Mouse (Mus musculus) testis, adult 2 months (tissue): ENCODE measurements around the gene Mypn. TPM values are rescaled to one million over a fixed set of nuclear protein-coding genes. Genes with fewer than 3 reads are reported as not detected.
A peak's percentile ranks its signal among the peaks of the same experiment; 100 is the strongest.

Experiments used
- H3K27ac ChIP-seq: fragments of 200-500 bp; 2 replicates; pipeline ENCODE4 v1.5.1; 2012; ENCODE audit warnings: low read depth, low read length; ENCODE audit not compliant: control insufficient read depth, insufficient read depth
- H3K27me3 ChIP-seq: fragments of 200-500 bp; 2 replicates; pipeline ENCODE4 v1.6.1; 2012; ENCODE audit warnings: mild to moderate bottlenecking, low read length, moderate library complexity; ENCODE audit not compliant: control insufficient read depth, insufficient read depth
- H3K36me3 ChIP-seq: fragments of 200-500 bp; 2 replicates; pipeline ENCODE4 v1.6.1; 2012; ENCODE audit warnings: mild to moderate bottlenecking, low read length; ENCODE audit not compliant: control insufficient read depth, insufficient read depth
- H3K4me1 ChIP-seq: fragments of 200-500 bp; 2 replicates; pipeline ENCODE4 v1.6.1; 2012; ENCODE audit warnings: low read length; ENCODE audit not compliant: control insufficient read depth, insufficient read depth
- H3K4me3 ChIP-seq: fragments of 200-500 bp; 2 replicates; pipeline ENCODE4 v1.5.1; 2012; ENCODE audit warnings: low read depth, mild to moderate bottlenecking, low read length, moderate library complexity, mixed read lengths; ENCODE audit not compliant: control insufficient read depth
- CTCF ChIP-seq: fragments of 200-500 bp; IDR thresholded peaks from 2 replicates; pipeline ENCODE4 v1.5.1; 2012; ENCODE audit warnings: low read depth, mild to moderate bottlenecking, inconsistent platforms, low read length, moderate library complexity; ENCODE audit not compliant: control insufficient read depth, insufficient read depth, insufficient replicate concordance
- POLR2A ChIP-seq: fragments of 200-500 bp; IDR thresholded peaks from 2 replicates; pipeline ENCODE4 v1.6.1; 2012; ENCODE audit warnings: low read depth, mild to moderate bottlenecking, inconsistent platforms, low read length, moderate library complexity; ENCODE audit not compliant: control insufficient read depth
- polyA plus RNA-seq: library from polyadenylated mRNA; depleted of rRNA; stranded (reverse); fragments of >200 nt; gene quantifications from 2 replicates; pipeline ENCODE4 v1.2.3, GENCODE M21; 2012

The Mypn gene
- polyA plus RNA-seq, 1 experiment, result 3.2 TPM

DNA sequence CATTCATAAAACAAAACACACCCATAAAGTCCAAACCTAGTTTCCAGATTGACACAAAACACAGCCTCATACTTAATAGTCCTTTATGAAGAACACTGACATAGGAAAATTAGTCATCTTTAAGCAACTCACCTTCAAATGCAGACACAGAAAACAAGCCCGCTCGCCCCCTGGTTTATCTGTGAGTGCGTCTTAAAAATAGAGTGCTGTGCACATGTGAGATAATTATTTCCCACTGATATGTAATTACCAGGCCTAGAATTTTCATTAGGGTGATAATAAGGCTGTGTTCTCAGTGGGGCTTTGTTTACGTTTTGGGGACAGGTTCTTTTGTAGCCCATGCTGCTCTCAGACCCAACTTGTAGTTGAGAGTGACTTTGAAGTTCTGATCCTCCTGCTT lies 4.7 kb downstream of the Mypn start:
- H3K27me3 ChIP-seq, result no peaks in the 10 kb centered on the region
- TF ChIP-seq CTCF, result no peak
- TF ChIP-seq POLR2A, result no peak
- H3K36me3 ChIP-seq, result no peaks in the 10 kb centered on the region
- H3K4me1 ChIP-seq, result peaks cover 4% of the 10 kb centered on the region
- H3K4me3 ChIP-seq, result no peak overlapping the region
- no peak overlapping the region for H3K27ac ChIP-seq

DNA sequence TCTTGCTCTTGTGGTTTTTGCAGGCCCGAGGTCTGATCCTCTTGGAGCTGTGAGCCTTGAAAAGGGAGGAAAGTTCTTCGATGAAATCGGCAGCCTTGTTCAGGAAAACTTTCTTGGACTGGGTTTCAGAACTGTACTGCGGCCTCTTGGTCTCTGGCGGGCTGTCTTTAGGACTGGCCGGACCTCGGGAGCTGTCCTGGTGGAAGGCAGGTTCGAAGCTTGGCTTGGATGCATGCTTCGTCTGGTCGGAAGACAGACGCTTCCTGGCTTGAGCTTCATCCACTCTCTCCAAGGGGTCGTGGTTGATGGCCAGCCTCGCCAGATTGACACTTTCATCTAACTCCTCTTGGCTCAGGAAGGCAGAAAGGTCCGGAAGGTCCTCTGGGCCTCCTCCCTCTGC lies 11.0 kb downstream of the Mypn start:
- Histone ChIP-seq H3K4me3 (peak overlapping the region; percentile 53), H3K4me1 (peaks cover 4% of the 10 kb centered on the region; the same call in 1 of the 2 replicates), H3K27me3 (no peaks in the 10 kb centered on the region), H3K27ac (no peak overlapping the region), H3K36me3 (no peaks in the 10 kb centered on the region)
- TF ChIP-seq CTCF (no peak), POLR2A (no peak)

DNA sequence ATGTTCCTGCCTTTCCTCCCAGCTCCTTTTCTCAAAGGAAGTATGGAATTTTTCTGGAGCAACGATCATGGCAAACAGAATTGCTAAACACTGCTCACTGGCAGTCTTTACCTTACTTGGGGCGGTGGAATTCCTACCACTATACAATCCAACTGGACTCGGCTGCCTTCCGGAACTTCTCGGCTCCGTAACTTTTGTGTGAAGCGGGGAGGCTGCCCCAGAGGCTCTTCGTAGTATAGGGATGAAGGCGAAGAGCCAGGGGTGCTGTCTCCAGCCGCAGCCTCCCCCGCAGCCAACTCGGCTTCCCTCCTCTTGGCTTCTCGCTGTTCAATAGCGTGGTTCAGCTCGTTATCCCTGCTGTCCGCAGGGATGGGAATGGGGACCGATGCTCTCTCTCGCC lies 11.5 kb downstream of the Mypn start:
- Histone ChIP-seq H3K4me1 (peaks cover 4% of the 10 kb centered on the region; the same call in 1 of the 2 replicates), H3K4me3 (peak overlapping the region; percentile 53), H3K36me3 (no peaks in the 10 kb centered on the region), H3K27me3 (no peaks in the 10 kb centered on the region), H3K27ac (no peak overlapping the region)
- TF ChIP-seq CTCF (no peak), POLR2A (no peak)

DNA sequence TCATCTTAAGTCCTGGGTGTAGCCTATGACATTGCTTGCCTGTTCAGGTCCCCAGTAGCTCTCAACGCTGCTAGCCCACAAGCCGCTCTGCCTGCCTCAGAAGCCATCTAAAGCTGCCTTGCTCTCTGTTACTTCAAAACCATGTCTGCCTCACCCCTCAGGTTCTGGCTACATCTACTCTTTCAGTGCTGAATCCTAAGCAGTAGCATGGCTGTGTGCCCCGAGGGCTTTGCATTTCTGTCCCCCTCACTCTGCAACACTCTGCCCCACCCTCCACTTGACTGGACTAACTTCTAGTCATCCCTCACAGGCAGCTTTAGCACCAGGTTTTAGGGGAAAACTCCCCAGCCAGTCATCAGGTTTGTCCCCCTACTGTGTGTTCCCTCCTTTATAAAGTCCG lies 19.3 kb downstream of the Mypn start:
- H3K4me1 ChIP-seq, result no peaks in the 10 kb centered on the region
- H3K27ac ChIP-seq, result no peak overlapping the region
- H3K36me3 ChIP-seq, result no peaks in the 10 kb centered on the region
- H3K27me3 ChIP-seq, result no peaks in the 10 kb centered on the region
- no peak overlapping the region for H3K4me3 ChIP-seq
- no peak for TF ChIP-seq POLR2A
- no peak for TF ChIP-seq CTCF

DNA sequence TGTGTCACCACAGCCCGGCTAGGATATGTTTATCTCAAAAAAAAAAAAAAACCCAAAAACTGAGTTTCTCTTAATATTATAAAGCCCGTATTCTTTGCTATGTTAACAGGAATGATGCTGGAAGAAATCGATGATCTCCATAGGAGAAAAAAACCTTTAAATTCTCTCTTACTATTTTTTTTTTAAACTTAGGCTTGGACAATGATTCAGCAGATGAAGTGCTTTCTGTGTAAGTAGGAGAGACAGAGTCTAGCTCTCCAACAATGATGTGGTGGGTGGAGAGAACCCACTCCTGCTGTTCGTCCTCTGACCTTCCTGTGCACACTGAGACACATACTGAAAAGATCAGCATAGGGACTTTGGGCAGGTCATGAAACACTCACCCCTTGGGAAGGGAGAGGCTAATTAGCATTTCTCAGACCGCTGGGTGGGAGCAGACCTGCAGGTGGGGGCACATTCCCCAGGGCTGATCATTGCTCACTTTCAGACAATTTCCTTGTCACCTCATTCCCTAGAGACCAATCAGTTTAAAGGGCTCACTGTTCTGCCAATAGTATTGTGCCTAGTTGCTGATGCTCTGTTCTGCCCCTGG lies 21.5 kb downstream of the Mypn start:
- no peaks in the 10 kb centered on the region for H3K36me3 ChIP-seq
- no peak for TF ChIP-seq CTCF
- no peak for TF ChIP-seq POLR2A
- H3K4me1 ChIP-seq, result peaks cover 2% of the 10 kb centered on the region; the same call in 1 of the 2 replicates
- H3K27me3 ChIP-seq, result no peaks in the 10 kb centered on the region
- no peak overlapping the region for H3K27ac ChIP-seq
- no peak overlapping the region for H3K4me3 ChIP-seq

DNA sequence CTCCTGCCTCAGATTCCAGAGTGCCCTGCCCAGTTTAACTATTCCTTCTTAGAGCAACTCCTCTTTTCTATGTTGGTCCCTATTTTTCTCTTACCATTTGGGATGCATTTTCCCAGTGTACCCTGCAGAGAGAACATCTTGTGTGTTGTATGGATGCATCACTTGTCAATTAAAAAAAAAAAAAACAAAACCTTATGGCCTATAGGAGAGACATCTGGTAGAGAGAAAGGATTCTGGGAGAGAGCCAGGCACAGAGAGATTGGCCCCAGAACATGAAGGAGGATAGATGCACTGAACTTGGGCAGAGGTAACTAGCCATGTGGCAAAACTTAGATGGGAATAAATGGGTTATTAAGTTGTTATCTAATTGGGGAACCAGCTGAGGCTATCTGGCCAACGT lies 22.6 kb downstream of the Mypn start:
- H3K4me3 ChIP-seq, result no peak overlapping the region
- no peaks in the 10 kb centered on the region for H3K27me3 ChIP-seq
- H3K4me1 ChIP-seq, result peaks cover 3% of the 10 kb centered on the region; the same call in 1 of the 2 replicates
- no peaks in the 10 kb centered on the region for H3K36me3 ChIP-seq
- H3K27ac ChIP-seq, result no peak overlapping the region
- no peak for TF ChIP-seq CTCF
- TF ChIP-seq POLR2A, result no peak

DNA sequence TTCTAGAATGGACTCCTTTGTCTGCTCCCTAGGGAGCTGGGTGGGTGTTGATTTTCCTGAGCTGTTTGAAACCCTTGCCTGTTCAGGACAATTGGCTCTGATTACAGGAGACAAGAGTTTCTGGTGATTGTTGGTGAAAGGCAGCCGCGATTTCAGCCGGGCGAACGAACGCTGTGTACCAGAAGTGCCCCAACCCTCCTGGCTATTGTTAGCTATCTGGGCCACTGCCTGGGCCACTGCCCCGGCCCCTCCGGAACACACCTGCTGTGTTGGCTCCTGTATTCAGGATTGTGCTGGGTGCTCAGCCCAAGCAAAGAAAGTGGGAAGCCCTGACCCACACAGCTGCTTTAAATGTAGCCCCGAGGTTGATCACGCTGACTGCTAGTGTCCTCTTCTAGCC lies 24.2 kb downstream of the Mypn start:
- Histone ChIP-seq H3K4me1 (peaks cover 3% of the 10 kb centered on the region; the same call in 1 of the 2 replicates), H3K27ac (no peak overlapping the region), H3K27me3 (no peaks in the 10 kb centered on the region), H3K36me3 (no peaks in the 10 kb centered on the region), H3K4me3 (no peak overlapping the region)
- TF ChIP-seq POLR2A (no peak), CTCF (no peak)
